Mouse (Mus musculus): ENCODE data around the gene Pzp. TPM values are rescaled to one million over a fixed set of nuclear protein-coding genes. Genes with fewer than 3 reads are reported as not detected.

The Pzp gene
- not detected for total RNA-seq (2021)
- long read RNA-seq, partial matches to known transcripts, result 0 of 2 reads
- long read RNA-seq, other reads (novel, unspliced or antisense), result 2 of 2 reads

DNA sequence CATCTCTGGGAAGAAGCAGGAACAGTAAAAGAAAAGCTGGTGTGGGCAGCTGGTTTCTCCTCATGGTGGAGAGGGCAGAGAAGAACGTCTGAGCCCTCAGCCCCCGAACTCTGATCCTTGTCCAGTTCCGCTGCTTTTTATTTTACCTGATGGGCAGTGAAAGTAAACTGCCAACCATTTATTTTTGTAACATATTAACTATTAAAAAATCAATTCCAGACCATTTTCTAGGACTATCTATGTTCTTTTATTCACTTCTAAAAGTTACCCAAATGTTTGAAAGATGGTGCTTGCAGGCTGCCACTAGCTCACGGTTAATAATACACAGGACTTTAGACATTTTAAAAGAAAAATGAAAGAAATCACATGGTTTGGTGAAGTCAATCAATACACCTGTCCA, at the start of gene Pzp:
Pzp (minus strand) TSS at position 120 of the 400 bp plus-strand sequence.
- no peak for DNase-seq (ENCODE audit: low spot score in 2 of 2)

DNA sequence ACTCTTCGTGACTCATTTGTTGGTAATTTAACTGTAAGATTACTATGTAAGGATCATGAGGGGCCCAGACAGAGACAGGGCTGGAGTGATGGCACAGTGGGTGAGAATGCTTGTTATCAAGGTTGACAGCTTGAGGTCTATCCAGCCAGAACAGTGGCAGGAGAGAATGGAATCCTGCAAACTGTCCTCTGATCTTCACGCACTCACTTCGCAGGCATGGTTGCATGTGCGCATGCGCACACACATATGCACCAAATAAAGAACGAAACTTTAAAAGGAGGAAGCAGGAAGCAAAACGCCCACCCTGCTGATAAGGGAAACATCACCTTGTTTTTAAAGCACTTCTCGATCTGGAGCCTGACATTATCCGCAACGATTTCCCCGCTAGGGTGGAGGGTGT, 40.1 kb upstream of the Pzp start:
- no peak for DNase-seq (ENCODE audit: low spot score in 2 of 2)

DNA sequence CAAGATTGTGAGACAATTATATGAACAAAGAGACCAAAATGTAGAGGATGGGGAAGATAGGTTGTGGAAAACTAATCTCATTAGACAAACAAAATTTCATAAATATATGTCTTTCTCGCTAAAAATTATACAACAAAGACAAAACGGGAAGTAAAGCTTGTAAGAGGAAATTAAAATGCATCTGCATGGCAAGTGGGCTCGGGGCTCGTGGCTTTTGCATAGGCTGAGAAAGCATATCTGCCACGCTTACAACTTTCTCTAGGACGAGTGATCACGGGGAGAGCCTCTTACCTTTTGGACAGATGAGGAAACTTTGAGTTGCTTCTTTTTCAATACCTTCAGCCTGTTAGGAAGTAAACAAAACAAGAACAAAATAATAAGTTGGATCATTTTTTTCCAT, 27.5 kb upstream of the Pzp start:
- DNase-seq (ENCODE audit: low spot score in 2 of 2), result no peak

DNA sequence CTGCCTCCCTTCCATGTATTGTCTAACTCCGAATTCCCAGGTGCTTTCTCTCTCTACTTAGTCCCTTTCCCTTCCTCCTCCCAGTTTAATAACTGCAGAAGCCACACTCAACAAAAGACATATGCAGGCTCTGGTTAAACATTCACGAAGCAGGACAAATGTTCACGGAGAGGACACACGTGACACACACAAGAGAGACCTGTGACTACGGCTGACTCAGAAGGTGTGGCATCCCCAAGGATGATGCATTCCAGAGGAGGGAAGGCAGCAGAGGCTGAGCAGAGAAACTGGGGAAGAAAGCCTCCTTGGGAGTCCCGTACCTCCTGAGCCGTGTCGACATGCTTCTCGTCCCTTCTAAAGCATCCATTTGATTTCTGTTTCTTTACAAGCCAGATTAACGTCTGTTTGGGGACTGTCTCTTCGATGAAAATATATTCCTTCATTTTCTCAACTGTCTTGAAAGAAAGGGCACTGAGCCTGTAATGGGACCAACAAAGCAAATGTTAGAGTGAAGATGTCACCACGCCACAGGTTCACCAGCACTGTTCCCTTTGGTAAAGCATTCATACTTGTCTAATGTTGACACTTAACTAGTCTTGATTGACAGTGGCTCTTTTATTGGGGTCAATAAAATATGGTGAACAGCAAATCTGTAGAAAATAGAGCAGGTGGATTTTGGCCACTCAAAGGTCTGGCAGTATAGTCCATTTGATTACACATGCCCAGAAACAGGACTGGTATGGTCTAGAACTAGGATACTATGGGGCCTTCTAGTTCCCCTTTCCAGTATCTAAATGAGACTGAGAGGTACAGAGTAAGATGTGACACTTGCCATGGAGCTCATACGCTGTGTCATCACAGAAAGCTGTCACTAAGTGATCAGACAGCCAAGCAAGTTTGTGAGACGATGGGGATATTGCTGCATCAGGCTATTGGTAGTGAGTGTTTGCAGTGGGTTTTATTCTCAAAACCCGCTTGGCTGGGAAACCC, 23.2 kb upstream of the Pzp start:
- DNase-seq (ENCODE audit: low spot score in 2 of 2), result no peak

DNA sequence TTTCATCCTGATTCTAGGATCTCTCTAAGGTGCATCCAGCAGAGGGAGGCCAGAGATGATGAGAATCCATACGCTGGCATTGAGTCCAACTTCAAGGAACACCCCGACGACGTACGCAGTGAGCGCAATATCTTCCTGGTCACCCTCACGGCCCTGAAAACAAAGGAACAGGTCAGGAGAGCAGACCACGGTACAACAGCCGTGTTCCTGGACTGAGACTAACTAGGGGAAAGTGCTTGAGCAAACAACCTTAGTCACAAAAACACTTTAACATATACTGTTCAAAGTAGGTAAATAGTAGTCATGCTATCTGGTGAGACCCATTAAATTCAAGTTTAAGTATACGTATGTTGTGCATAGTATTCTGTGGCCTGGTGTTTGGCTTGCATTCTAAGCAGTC, 22.0 kb upstream of the Pzp start:
- DNase-seq (ENCODE audit: low spot score in 2 of 2), result no peak

DNA sequence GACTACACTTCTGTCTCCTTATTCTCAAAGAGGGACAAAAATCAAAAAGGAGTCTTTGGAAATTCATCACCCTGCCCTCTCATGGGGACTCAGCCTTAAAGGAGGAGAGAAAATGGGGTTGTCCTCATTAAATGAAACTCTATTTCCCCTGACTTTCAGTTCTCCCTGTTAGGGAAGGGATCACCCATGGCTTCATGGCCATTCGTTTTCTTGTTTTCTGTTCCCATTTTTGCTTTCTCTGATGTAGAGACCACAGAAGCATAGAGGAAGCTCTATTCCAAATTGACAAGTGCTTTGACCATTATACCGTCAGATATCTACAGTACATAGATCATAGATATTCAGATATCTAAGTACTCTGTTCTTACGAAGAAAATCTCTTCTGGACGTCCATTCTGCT, 18.9 kb upstream of the Pzp start:
- DNase-seq (ENCODE audit: low spot score in 2 of 2), result no peak

DNA sequence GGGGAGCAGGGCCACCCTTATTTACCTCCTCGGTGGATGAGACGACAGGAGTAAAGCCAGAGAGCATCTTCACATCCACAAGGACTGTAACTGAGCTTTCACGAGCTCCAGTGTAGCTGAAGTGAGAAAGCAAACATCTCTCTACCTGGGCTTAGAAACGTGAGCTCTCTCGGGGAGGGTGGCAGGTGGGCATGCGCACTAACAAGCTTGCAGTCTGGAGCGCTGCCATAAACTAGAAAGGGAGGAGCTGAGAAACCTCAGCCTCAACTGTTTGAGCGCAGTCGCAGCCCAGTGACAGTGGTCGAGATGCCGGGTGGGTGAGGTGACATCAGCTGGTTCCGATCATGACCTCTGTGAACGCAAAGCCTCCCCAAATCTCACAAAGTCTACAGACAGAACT, 16.7 kb upstream of the Pzp start:
- DNase-seq (ENCODE audit: low spot score in 2 of 2), result peak; percentile 4 to 24

DNA sequence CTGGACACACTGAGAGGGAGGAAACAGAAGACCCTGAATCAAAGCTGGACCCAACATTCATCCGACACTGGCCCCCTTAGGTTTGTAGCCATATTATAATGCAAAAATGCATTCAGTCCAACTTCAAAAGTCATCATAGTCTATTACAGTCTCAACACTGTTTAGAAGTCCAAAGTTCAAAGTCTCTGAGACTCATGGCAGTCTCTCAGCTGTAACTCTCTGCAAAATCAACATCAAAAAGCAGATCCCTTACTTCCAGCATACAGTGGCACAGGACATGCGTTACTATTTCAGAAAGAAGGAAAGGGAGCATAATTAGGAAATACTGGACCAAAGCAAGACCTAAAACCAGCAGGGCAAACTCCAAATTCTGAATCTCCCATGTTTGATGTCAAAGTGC, 8.7 kb upstream of the Pzp start:
- no peak for DNase-seq (ENCODE audit: low spot score in 2 of 2)

DNA sequence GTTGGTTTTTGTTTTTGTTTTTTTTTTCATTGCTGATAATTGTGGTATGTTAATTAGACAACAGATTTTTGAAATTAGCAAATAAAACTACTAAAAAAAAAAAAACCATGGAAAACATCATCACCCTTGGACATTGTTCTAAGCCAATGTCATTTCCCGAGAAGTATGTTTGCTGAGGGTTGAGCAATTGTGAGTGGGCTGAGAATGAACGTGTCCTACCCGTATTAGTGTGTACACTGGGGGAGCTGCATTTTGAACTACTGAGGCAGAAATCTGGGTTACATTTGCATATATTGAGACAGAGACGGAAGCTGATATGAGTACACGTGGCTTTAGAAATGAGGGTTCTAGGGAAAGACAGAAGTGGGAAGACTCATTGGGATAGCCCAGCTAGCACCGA, 6.8 kb upstream of the Pzp start:
- DNase-seq (ENCODE audit: low spot score in 2 of 2), result no peak

DNA sequence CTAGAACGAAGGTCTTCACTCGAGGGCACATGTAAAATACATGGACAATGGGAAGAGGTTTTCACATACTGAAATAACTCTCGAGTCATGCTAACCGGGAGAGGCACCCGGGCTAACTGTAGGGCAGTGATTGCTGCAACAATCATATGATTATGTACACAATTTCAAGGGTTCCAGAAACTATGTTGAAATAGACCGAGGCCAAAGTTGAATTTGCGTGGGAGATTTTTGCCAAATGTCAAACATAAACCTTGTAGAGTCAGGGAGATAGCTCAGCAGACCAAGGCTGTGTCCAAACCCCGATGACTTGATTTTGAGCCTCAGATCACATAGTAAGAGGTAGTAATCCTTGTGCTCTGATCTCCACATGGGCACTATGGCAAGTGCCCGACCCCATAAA, 6.2 kb upstream of the Pzp start:
- no peak for DNase-seq (ENCODE audit: low spot score in 2 of 2)

DNA sequence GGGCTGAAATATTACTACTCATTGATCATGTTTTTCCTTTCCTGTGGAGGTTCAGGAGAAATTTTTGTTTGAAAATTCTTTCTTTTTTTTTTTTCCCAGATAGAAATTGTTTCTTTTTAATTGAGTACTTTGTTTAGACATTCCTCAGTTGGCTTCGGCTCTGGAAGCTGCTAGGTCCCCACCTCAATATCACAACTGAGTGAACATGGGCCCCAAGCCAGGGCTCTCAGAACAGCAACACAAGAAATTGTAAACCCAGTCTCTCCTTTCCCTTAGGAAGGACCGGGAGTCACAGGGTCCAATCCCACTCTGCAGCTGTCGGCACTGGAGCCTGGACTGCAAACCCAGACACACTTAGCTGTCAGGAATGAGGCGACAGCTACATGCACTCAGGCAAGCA, 2.0 kb upstream of the Pzp start:
- DNase-seq (ENCODE audit: low spot score in 2 of 2), result no peak

DNA sequence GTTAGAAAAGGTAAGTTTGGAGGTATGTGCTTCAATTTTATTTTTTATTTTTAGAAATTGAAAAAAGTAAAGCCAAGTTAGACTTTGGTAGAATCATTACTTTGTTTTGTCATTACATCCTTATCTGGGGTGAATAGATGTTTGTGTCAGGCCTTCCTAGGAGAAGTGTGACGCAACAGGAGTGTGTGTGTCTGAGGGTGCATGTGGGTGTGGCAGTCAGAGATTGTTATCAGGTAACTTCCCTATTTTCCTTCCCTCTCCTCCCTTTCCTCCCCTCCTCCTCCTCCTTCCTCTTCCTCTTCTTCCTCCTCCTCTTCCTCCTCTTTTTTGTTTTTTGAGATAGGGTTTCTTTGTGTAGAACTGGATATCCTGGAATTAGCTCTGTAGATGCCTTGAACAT, 590 bp upstream of the Pzp start:
- DNase-seq (ENCODE audit: low spot score in 2 of 2), result no peak

DNA sequence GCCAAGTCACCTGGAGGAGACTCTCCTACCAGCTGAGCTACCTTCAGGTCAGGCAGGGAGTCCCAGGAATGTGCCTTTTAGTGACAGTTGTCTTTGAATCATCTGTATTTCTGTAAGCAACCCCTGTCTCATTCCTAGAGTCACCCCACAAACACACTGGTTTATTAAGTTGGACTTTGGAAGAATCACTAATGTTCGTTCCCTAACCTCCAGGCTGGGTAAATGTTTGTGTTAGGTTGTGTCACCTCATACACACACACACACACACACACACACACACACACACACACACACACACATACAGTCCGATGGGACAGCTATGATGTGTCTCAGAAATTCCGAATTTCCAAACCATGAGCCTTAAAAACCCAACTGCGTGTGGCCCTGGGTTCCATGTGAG, 719 bp downstream of the Pzp start:
- no peak for DNase-seq (ENCODE audit: low spot score in 2 of 2)

DNA sequence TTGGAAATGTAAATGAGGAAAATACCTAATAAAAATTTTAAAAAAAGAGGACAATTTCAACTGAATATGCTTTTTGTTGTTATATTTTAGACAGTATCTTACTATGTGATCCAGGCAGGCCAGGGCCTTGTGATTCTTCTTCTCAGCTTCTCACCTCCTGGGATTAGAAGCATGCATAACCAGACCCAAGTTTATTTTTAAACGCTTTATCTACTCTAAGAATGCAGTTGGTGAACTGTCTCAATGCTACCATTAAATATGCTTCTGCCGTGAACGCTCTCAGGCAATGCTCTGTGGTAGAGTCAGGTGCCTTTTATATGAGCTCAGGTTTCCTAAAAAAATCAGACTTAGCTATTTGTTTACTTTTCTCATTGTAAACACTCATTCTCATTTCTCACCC, 3.2 kb downstream of the Pzp start:
- no peak for DNase-seq (ENCODE audit: low spot score in 2 of 2)

DNA sequence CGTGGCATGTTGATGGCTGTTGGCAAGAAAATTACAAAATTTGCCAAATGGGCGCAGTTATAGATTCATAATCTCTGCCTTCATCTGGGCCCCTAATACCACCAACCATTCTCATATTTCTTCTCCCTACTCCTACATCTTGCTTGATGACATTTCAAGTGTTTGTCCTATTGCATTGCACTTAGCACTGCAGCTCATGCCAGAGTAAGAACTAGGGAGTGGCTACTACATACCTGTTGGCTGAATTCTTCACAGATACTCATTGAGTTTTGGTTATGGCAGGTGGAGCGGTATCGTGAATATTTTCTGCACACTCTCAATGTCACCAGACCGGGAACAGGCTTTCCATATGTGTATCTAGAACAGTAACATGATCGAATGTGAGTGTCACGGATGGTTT, 7.4 kb downstream of the Pzp start:
- DNase-seq (ENCODE audit: low spot score in 2 of 2), result no peak

DNA sequence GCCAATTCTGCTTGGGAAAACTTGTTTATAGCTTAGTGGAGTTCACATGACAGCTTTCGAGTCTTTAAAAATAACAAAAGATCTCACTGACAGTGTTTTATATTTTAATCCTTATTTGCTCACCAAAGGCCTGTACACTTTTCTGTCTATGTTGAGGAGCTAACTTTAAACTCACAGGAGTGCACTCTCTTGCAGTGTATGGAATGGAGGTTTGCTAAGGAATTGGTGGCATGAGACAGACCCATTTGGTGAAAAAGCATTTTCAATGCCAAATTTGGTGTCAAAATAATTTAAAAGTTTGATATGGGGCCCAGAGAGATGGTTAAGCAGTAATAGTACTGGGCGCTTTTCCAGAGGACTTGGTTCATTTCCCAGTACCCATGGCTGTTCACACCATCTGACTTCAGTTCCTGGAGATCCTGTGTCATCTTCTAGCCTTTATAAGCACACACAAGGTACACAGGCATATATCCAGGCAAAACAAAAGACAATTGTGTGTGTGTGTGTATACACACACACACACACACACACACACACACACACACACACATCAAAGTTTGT, 20.8 kb downstream of the Pzp start:
- peak; percentile 42 to 84 for DNase-seq (ENCODE audit: low spot score in 2 of 2)

DNA sequence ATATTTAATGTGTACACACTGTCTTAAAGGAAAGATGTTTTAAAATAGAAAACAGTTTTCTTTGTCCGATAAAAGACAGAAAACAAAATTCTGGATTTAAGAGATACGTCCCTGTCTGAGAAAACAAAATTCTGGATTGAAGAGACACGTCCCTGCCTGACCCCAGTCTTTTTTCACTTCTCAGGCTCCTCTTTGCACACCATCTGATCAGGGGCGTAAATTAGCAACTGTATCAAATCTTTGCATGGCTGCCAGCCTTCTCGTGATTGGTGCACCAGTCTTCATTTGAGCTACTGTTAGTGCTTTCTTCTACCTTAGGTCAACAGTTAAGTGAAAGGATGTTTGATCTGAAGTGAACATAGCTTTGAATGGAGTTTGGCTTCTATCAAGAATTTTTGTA, 21.8 kb downstream of the Pzp start:
- no peak for DNase-seq (ENCODE audit: low spot score in 2 of 2)

DNA sequence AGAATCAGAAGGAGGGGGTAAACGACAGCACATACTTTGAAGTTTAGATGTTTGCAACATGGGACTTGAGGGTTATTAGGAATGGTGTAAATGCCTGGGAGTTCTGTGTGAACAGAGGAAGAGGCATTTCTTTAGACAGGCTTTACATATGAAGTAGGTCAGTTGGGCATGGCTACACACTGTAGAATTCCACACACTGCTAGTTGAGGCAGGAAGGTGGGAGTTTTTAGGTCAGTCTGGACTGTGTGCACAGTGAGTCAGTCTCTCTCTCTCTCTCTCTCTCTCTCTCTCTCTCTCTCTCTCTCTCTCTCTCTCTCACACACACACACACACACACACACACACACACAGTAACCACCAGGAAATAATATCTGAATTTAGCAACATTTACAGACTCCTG, 31.2 kb downstream of the Pzp start:
- no peak for DNase-seq (ENCODE audit: low spot score in 2 of 2)

DNA sequence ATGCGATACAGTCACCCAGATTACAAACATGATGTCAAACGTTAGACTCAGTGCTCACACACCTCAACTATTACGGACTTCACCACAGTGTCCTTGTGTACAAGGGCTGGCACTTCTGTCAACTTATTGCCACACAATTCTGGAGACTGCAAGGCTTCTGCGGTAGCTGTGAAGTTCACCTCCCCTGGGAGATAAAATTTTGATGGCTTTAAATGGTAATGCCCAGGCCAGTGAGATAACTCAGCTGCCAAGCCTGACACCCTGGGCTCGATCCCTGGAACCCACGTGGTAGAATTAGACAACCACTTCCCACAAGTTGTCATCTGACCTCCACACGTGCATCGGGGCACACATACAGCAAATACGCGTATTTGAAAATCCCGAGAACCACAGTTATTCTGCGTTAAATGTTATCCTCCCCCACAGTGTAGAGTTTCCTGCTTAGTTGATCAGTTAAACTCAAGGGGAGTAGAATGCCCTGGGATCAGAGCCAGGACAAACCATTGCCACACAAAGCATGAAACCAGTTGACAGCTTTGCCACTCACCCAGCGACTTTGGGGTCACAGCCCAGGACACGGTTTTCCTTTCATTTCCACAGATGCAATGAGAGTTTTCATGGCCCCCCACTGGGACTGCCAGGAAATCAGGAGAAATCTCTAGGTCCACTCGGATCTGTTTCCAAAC, 31.7 kb downstream of the Pzp start:
- no peak for DNase-seq (ENCODE audit: low spot score in 2 of 2)

DNA sequence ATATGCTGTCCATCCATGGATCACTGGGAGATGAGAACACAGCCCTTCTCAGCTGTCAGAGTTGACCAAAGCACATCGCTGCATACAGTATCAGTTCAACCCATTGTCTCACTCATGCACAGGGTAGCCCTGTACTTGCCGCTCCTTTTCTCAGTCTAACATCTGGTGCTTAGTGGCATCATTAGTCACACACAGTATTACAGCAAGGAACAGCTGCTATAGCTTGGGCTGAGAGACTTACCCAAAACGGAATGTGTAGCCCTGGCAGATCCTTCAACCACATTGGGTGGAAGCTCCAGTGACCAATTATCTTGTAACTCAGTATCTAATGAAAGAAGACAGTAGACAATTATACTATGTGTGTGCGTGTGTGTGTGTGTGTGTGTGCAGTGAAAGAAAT, 34.6 kb downstream of the Pzp start:
- DNase-seq (ENCODE audit: low spot score in 2 of 2), result no peak

DNA sequence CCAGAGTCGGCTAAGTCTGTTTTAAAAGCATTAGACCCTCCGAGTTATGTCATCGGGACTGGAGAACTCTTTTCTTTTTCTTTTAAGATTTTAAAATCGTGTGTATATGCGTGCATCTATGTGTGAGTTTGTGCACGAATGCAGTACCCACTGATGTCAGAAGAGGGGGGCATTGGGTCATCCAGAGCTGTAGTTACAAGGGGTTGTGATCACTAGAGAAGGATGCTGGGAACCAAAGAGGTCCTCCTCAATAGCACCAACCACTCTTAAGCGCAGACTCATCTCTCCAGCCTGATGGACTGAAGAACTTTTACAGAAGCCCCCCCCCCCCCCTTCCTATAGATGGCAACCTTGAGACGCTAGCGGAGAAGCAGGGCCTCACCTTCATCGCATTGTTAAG, 36.4 kb downstream of the Pzp start:
- DNase-seq (ENCODE audit: low spot score in 2 of 2), result no peak

DNA sequence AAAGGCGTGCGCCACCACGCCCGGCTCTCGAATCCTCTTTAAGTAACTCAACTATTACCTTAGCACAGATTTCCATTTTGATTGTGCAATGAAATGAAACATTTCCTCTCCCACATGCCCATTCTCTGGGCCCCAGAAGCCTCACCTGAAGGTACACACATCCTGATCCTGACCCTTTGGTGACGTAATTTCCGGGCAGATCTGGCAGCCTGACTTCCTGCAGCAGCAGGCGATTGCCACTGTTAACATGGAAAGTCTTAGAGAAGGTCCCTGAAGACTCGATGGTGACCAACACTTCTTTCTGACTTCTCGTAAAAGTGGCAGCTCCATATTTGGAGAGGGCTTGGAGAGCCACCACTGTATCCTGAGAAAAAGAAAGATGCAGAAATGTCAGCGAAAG, 38.8 kb downstream of the Pzp start:
- no peak for DNase-seq (ENCODE audit: low spot score in 2 of 2)

Data from layer of hippocampus, adult 18-20 months (tissue).